Mouse (Mus musculus): ENCODE measurements around the gene Actr3b. TPM values are rescaled to one million over a fixed set of nuclear protein-coding genes. Genes with fewer than 3 reads are reported as not detected.

Actr3b gene
- polyA plus RNA-seq, 1 experiment from 2014 or later = 0.53 TPM

GRCm38 (mm10) chr5:25769406-25769805 lies 9.6 kb downstream of the Actr3b start:
- Histone ChIP-seq H3K9ac (replicated peaks; ENCODE audit: low read depth) (no peak overlapping the region), H3K36me3 (ENCODE audit: insufficient read depth, low read length) (no peaks in the 10 kb centered on the region), H3K4me3 (ENCODE audit: low read depth, low read length) (no peak overlapping the region), H3K9me3 (ENCODE audit: low read length) (no peaks in the 10 kb centered on the region), H3K27ac (ENCODE audit: low read length) (no peak overlapping the region), H3K4me2 (replicated peaks; ENCODE audit: low read depth, low read length) (no peak overlapping the region), H3K27me3 (replicated peaks; ENCODE audit: insufficient read depth, low read length) (no peaks in the 10 kb centered on the region), H3K4me1 (ENCODE audit: insufficient read depth, low read depth, low read length) (no peaks in the 10 kb centered on the region)
- TF ChIP-seq CTCF (IDR thresholded peaks at IDR 0.05) (no peak), EP300 (IDR thresholded peaks at IDR 0.05) (no peak)
- ATAC-seq (no peak), DNase-seq (ENCODE audit: low spot score) (no peak)
- 34% methylated on average over 2 of the region's 2 CpGs for WGBS

- Histone ChIP-seq H3K9me3 (ENCODE audit: low read length) (no peaks in the 10 kb centered on the region), H3K27ac (ENCODE audit: low read length) (no peak overlapping the region), H3K9ac (replicated peaks; ENCODE audit: low read depth) (no peak overlapping the region), H3K4me3 (ENCODE audit: low read depth, low read length) (no peak overlapping the region), H3K4me1 (ENCODE audit: insufficient read depth, low read depth, low read length) (no peaks in the 10 kb centered on the region), H3K4me2 (replicated peaks; ENCODE audit: low read depth, low read length) (no peak overlapping the region), H3K36me3 (ENCODE audit: insufficient read depth, low read length) (no peaks in the 10 kb centered on the region), H3K27me3 (replicated peaks; ENCODE audit: insufficient read depth, low read length) (no peaks in the 10 kb centered on the region)
- 85% methylated on average over 9 of the region's 9 CpGs for WGBS
- TF ChIP-seq CTCF (IDR thresholded peaks at IDR 0.05) (no peak), EP300 (IDR thresholded peaks at IDR 0.05) (no peak)
- DNase-seq (ENCODE audit: low spot score) (no peak), ATAC-seq (no peak)
Measured at GRCm38 (mm10) chr5:25772456-25772855, 12.7 kb downstream of the Actr3b start.

- H3K27ac ChIP-seq (ENCODE audit: low read length) = no peak overlapping the region
- WGBS = 52% methylated on average over 13 of the region's 13 CpGs
- no peaks in the 10 kb centered on the region for H3K4me1 ChIP-seq (ENCODE audit: insufficient read depth, low read depth, low read length)
- no peaks in the 10 kb centered on the region for H3K36me3 ChIP-seq (ENCODE audit: insufficient read depth, low read length)
- no peak for DNase-seq (ENCODE audit: low spot score)
- ATAC-seq = no peak
- H3K9ac ChIP-seq (replicated peaks; ENCODE audit: low read depth) = no peak overlapping the region
- H3K27me3 ChIP-seq (replicated peaks; ENCODE audit: insufficient read depth, low read length) = no peaks in the 10 kb centered on the region
- H3K4me2 ChIP-seq (replicated peaks; ENCODE audit: low read depth, low read length) = no peak overlapping the region
- no peak overlapping the region for H3K4me3 ChIP-seq (ENCODE audit: low read depth, low read length)
- no peaks in the 10 kb centered on the region for H3K9me3 ChIP-seq (ENCODE audit: low read length)
- TF ChIP-seq CTCF (IDR thresholded peaks at IDR 0.05) = no peak
Measured at GRCm38 (mm10) chr5:25773921-25774790, 14.4 kb downstream of the Actr3b start.

GRCm38 (mm10) chr5:25791570-25791969 lies 31.8 kb downstream of the Actr3b start:
- DNase-seq (ENCODE audit: low spot score) (no peak), ATAC-seq (no peak)
- Histone ChIP-seq H3K4me3 (ENCODE audit: low read depth, low read length) (no peak overlapping the region), H3K9me3 (ENCODE audit: low read length) (no peaks in the 10 kb centered on the region), H3K4me2 (replicated peaks; ENCODE audit: low read depth, low read length) (no peak overlapping the region), H3K9ac (replicated peaks; ENCODE audit: low read depth) (no peak overlapping the region), H3K4me1 (ENCODE audit: insufficient read depth, low read depth, low read length) (no peaks in the 10 kb centered on the region), H3K27ac (ENCODE audit: low read length) (no peak overlapping the region), H3K27me3 (replicated peaks; ENCODE audit: insufficient read depth, low read length) (no peaks in the 10 kb centered on the region), H3K36me3 (ENCODE audit: insufficient read depth, low read length) (no peaks in the 10 kb centered on the region)
- WGBS = 78% methylated on average over 6 of the region's 6 CpGs
- no peak for TF ChIP-seq EP300 (IDR thresholded peaks at IDR 0.05)
- TF ChIP-seq CTCF (IDR thresholded peaks at IDR 0.05) = no peak

- Histone ChIP-seq H3K27ac (ENCODE audit: low read length) (no peak overlapping the region), H3K27me3 (replicated peaks; ENCODE audit: insufficient read depth, low read length) (no peaks in the 10 kb centered on the region), H3K36me3 (ENCODE audit: insufficient read depth, low read length) (no peaks in the 10 kb centered on the region), H3K4me3 (ENCODE audit: low read depth, low read length) (no peak overlapping the region), H3K4me1 (ENCODE audit: insufficient read depth, low read depth, low read length) (no peaks in the 10 kb centered on the region), H3K9ac (replicated peaks; ENCODE audit: low read depth) (no peak overlapping the region), H3K9me3 (ENCODE audit: low read length) (no peaks in the 10 kb centered on the region), H3K4me2 (replicated peaks; ENCODE audit: low read depth, low read length) (no peak overlapping the region)
- DNase-seq (ENCODE audit: low spot score) (no peak), ATAC-seq (no peak)
- WGBS = 84% methylated on average over 11 of the region's 11 CpGs
- TF ChIP-seq CTCF (IDR thresholded peaks at IDR 0.05) (no peak), EP300 (IDR thresholded peaks at IDR 0.05) (no peak)
Measured at GRCm38 (mm10) chr5:25797776-25798175, 38.0 kb downstream of the Actr3b start.

- no peak for DNase-seq (ENCODE audit: low spot score)
- H3K27ac ChIP-seq (ENCODE audit: low read length) = no peak overlapping the region
- WGBS = 56% methylated on average over 6 of the region's 6 CpGs
Measured at GRCm38 (mm10) chr5:25800929-25801328, 41.1 kb downstream of the Actr3b start.

More at GRCm38 (mm10) chr5:25800929-25801328, 41.1 kb downstream of the Actr3b start:
- no peaks in the 10 kb centered on the region for H3K4me1 ChIP-seq (ENCODE audit: insufficient read depth, low read depth, low read length)
- no peaks in the 10 kb centered on the region for H3K9me3 ChIP-seq (ENCODE audit: low read length)
- H3K4me3 ChIP-seq (ENCODE audit: low read depth, low read length) = no peak overlapping the region
- no peak for TF ChIP-seq EP300 (IDR thresholded peaks at IDR 0.05)
- no peak for TF ChIP-seq CTCF (IDR thresholded peaks at IDR 0.05)
- H3K9ac ChIP-seq (replicated peaks; ENCODE audit: low read depth) = no peak overlapping the region
- H3K36me3 ChIP-seq (ENCODE audit: insufficient read depth, low read length) = no peaks in the 10 kb centered on the region
- no peak for ATAC-seq
- H3K4me2 ChIP-seq (replicated peaks; ENCODE audit: low read depth, low read length) = no peak overlapping the region
- H3K27me3 ChIP-seq (replicated peaks; ENCODE audit: insufficient read depth, low read length) = no peaks in the 10 kb centered on the region
